Comparison of ENCODE assay signal across 22 mouse cellular contexts in genomic region chr4:105551966-105552685, GRCm38 (mm10).
A peak's percentile ranks its signal among the peaks of the same experiment; 100 is the strongest.
DNase-seq lines count a peak whose midpoint lies in the region; ATAC-seq and TF ChIP-seq lines count a peak whose summit lies in the region.
"Had no signal": no experiment of that assay in that cellular context is flagged by ENCODE, and none has a peak within 500 bp of the region (broad histone marks: within the 10 kb centered on the region; RNA-seq: fewer than 3 reads in every experiment).

No protein-coding gene starts in this region.

- no peak for DNase-seq in left cerebral cortex, adult 2 months (ENCODE audit: extremely low spot score in 1 of 2, low spot score in 2 of 2)
- DNase-seq in left cerebral cortex, postnatal 36 days (ENCODE audit: low spot score in 2 of 2) = no peak
- DNase-seq in CH12.LX (ENCODE audit: extremely low read depth) (peak; percentile 8), ZHBTc4 (ENCODE audit: low read depth, low spot score) (peak; percentile 46)
- DNase-seq in left cerebral cortex, adult 11 months (ENCODE audit: low spot score) = no peak
- DNase-seq: adrenal gland, adult 2 months; cerebellum, adult 18-20 months; heart, postnatal 36 days; lung, postnatal 4 days; right cerebral cortex, adult 18-20 months; thymus, adult 2 months had no signal

- H3K36me3 ChIP-seq in intestine, postnatal 0 days (ENCODE audit: control insufficient read depth, insufficient read depth) = no peaks in the 10 kb centered on the region
- no peaks in the 10 kb centered on the region for H3K36me3 ChIP-seq in intestine, embryonic 15.5 days
- H3K36me3 ChIP-seq in CH12.LX (replicated peaks in 1 of 2; ENCODE audit: control insufficient read depth in 1 of 2, insufficient read depth in 1 of 2, low read length in 1 of 2) = no peaks in the 10 kb centered on the region
- no peaks in the 10 kb centered on the region for H3K36me3 ChIP-seq in midbrain, embryonic 13.5 days
- H3K36me3 ChIP-seq: G1E; heart, embryonic 13.5 days; liver, embryonic 15.5 days; midbrain, embryonic 12.5 days had no signal

- no peak for TF ChIP-seq POLR2A in CH12.LX (IDR thresholded peaks at IDR 0.05; ENCODE audit: low read depth, low read length)

- H3K4me3 ChIP-seq in intestine, postnatal 0 days (ENCODE audit: low read depth, low read length) = no peak overlapping the region
- no peak overlapping the region for H3K4me3 ChIP-seq in intestine, embryonic 15.5 days (replicated peaks)
- no peak overlapping the region for H3K4me3 ChIP-seq in left cerebral cortex, adult 2 months
- no peak overlapping the region for H3K4me3 ChIP-seq in CH12.LX (replicated peaks in 1 of 3; ENCODE audit: low read depth in 2 of 3, low read length in 2 of 3, poor library complexity in 1 of 3)
- H3K4me3 ChIP-seq in midbrain, embryonic 13.5 days (replicated peaks) = no peak overlapping the region
- H3K4me3 ChIP-seq: erythroblast, embryonic 14.5 days; heart, embryonic 13.5 days; liver, embryonic 15.5 days; midbrain, embryonic 12.5 days; myocyte had no signal

- no peaks in the 10 kb centered on the region for H3K9me3 ChIP-seq in intestine, postnatal 0 days (ENCODE audit: control insufficient read depth)
- H3K9me3 ChIP-seq in intestine, embryonic 15.5 days = no peaks in the 10 kb centered on the region
- no peaks in the 10 kb centered on the region for H3K9me3 ChIP-seq in CH12.LX (replicated peaks; ENCODE audit: low read length)
- H3K9me3 ChIP-seq in midbrain, embryonic 13.5 days = no peaks in the 10 kb centered on the region
- H3K9me3 ChIP-seq: heart, embryonic 13.5 days; liver, embryonic 15.5 days; midbrain, embryonic 12.5 days had no signal

- no peak overlapping the region for H3K4me2 ChIP-seq in intestine, postnatal 0 days (replicated peaks; ENCODE audit: low read depth)
- no peak overlapping the region for H3K4me2 ChIP-seq in intestine, embryonic 15.5 days (replicated peaks)
- no peak overlapping the region for H3K4me2 ChIP-seq in CH12.LX (ENCODE audit: insufficient read depth, low read depth, poor library complexity, severe bottlenecking)
- H3K4me2 ChIP-seq in midbrain, embryonic 13.5 days (replicated peaks) = no peak overlapping the region
- H3K4me2 ChIP-seq: heart, embryonic 13.5 days; liver, embryonic 15.5 days; midbrain, embryonic 12.5 days had no signal

- ATAC-seq in intestine, postnatal 0 days = no peak
- no peak for ATAC-seq in intestine, embryonic 15.5 days
- no peak for ATAC-seq in midbrain, embryonic 13.5 days
- ATAC-seq: forebrain, embryonic 14.5 days; hindbrain, postnatal 0 days had no signal

- no peaks in the 10 kb centered on the region for H3K79me2 ChIP-seq in CH12.LX (replicated peaks; ENCODE audit: control insufficient read depth, extremely low read depth, insufficient read depth, poor library complexity, severe bottlenecking)

- no peak overlapping the region for H3K9ac ChIP-seq in intestine, postnatal 0 days (ENCODE audit: low read depth, low read length)
- H3K9ac ChIP-seq in intestine, embryonic 15.5 days = no peak overlapping the region
- H3K9ac ChIP-seq in CH12.LX (ENCODE audit: insufficient read depth, low read depth) = no peak overlapping the region
- no peak overlapping the region for H3K9ac ChIP-seq in midbrain, embryonic 13.5 days (replicated peaks)
- H3K9ac ChIP-seq: heart, embryonic 13.5 days; liver, embryonic 15.5 days; midbrain, embryonic 12.5 days had no signal

- dilution Hi-C loops in CH12.LX (cut with MboI; ENCODE audit: extremely low pct_ligation_motif_present, extremely low pct_unique_long_range_greater_than_20kb, low sequenced_read_pairs) = no loop called here

- intact Hi-C loops in left cerebral cortex, adult 2 months (cut with DNase I) = no loop called here
- intact Hi-C loops in left cerebral cortex, postnatal 36 days (cut with DNase I) = no loop called here

- no peak; the same call in 1 of the 2 replicates for TF ChIP-seq RAD21 in CH12.LX (IDR thresholded peaks at IDR 0.05; ENCODE audit: low read depth, low read length)

- TF ChIP-seq CTCF in intestine, postnatal 0 days (IDR thresholded peaks at IDR 0.05; ENCODE audit: low read depth) = peak; percentile 48
- peak; percentile 22 for TF ChIP-seq CTCF in left cerebral cortex, adult 2 months (IDR thresholded peaks at IDR 0.05)
- TF ChIP-seq CTCF in CH12.LX (conservative IDR thresholded peaks at IDR 0.05 in 1 of 2, IDR thresholded peaks at IDR 0.05 in 1 of 2; ENCODE audit: low read depth in 2 of 2, low read length in 2 of 2) = peak in 1 of 2 experiments; percentile 59; a peak in 3 of 4 replicates

- WGBS in intestine, postnatal 0 days = 83% methylated on average over 4 of the region's 4 CpGs
- WGBS in intestine, embryonic 15.5 days = 84% methylated on average over 4 of the region's 4 CpGs
- 96% methylated on average over 4 of the region's 4 CpGs for WGBS in midbrain, embryonic 13.5 days

- no peaks in the 10 kb centered on the region for H3K4me1 ChIP-seq in intestine, postnatal 0 days (replicated peaks; ENCODE audit: control insufficient read depth, insufficient read depth, low read length)
- no peaks in the 10 kb centered on the region for H3K4me1 ChIP-seq in intestine, embryonic 15.5 days (replicated peaks)
- H3K4me1 ChIP-seq in CH12.LX (ENCODE audit: control insufficient read depth in 1 of 2, insufficient read depth in 2 of 2) = no peaks in the 10 kb centered on the region
- H3K4me1 ChIP-seq in midbrain, embryonic 13.5 days (replicated peaks) = no peaks in the 10 kb centered on the region
- H3K4me1 ChIP-seq: heart, embryonic 13.5 days; liver, embryonic 15.5 days; midbrain, embryonic 12.5 days had no signal

- no peak for TF ChIP-seq EP300 in CH12.LX (IDR thresholded peaks at IDR 0.05; ENCODE audit: low read length)

- H3K27ac ChIP-seq in intestine, postnatal 0 days (ENCODE audit: low read depth, low read length) = no peak overlapping the region
- no peak overlapping the region for H3K27ac ChIP-seq in intestine, embryonic 15.5 days
- no peak overlapping the region for H3K27ac ChIP-seq in left cerebral cortex, adult 2 months
- no peak overlapping the region for H3K27ac ChIP-seq in CH12.LX (ENCODE audit: insufficient read depth, low read depth)
- no peak overlapping the region for H3K27ac ChIP-seq in midbrain, embryonic 13.5 days
- H3K27ac ChIP-seq: heart, embryonic 13.5 days; hindbrain, postnatal 0 days; liver, embryonic 15.5 days; midbrain, embryonic 12.5 days had no signal

- in situ Hi-C loops in CH12.LX (cut with MboI; ENCODE audit: low pct_ligation_motif_present, low pct_unique_long_range_greater_than_20kb, low sequenced_read_pairs) = no loop called here

- H3K27me3 ChIP-seq in intestine, postnatal 0 days (replicated peaks; ENCODE audit: control insufficient read depth, insufficient read depth, low read length) = no peaks in the 10 kb centered on the region
- H3K27me3 ChIP-seq in intestine, embryonic 15.5 days (replicated peaks) = no peaks in the 10 kb centered on the region
- peaks cover 35% of the 10 kb centered on the region for H3K27me3 ChIP-seq in CH12.LX (replicated peaks)
- H3K27me3 ChIP-seq in midbrain, embryonic 13.5 days = no peaks in the 10 kb centered on the region
- H3K27me3 ChIP-seq: heart, embryonic 13.5 days; liver, embryonic 15.5 days; midbrain, embryonic 12.5 days had no signal

TF ChIP-seq in CH12.LX, 34 proteins besides CTCF, POLR2A, EP300 and RAD21:
- TF ChIP-seq SMC3 (IDR thresholded peaks at IDR 0.05; ENCODE audit: low read depth, low read length) = peak; percentile 43; the same call in 1 of the 2 replicates
- no peak for TF ChIP-seq NELFE (IDR thresholded peaks at IDR 0.05; ENCODE audit: low read depth, low read length)
- TF ChIP-seq ZNF384 (IDR thresholded peaks at IDR 0.05; ENCODE audit: low read depth, low read length) = 0 out of 2 replicates have a peak, but pooled peaks have one; percentile 13
- TF ChIP-seq MAFK (IDR thresholded peaks at IDR 0.05; ENCODE audit: insufficient replicate concordance, low read length) = no peak

Comparison
In these comparisons a context has a peak if more than half of its experiments do, and no peak if none do; other contexts are left out.
1. DNase-seq: peak in CH12.LX (single experiment) and ZHBTc4 (single experiment); none in left cerebral cortex, adult 2 months (0 of 2), left cerebral cortex, postnatal 36 days (0 of 2) and left cerebral cortex, adult 11 months (single experiment).